Mouse (Mus musculus) heart, adult 2 months (tissue): ENCODE results near the gene Stat4. TPM values are rescaled to one million over a fixed set of nuclear protein-coding genes. Genes with fewer than 3 reads are reported as not detected.

Experiments used
- DNase-seq, 2 experiments: peaks; one replicate each; pipeline ENCODE4 v3.0.0; 2021
- H3K27ac ChIP-seq: fragments of 200-600 bp; 2 replicates; pipeline ENCODE4 v1.8.1; 2022
- H3K27me3 ChIP-seq: fragments of 200-500 bp; 2 replicates; pipeline ENCODE4 v1.6.1; 2012; ENCODE audit warnings: mild to moderate bottlenecking, low read length, inconsistent platforms, mixed read lengths; ENCODE audit not compliant: control insufficient read depth, insufficient read depth
- H3K36me3 ChIP-seq: fragments of 200-500 bp; 2 replicates; pipeline ENCODE4 v1.6.1; 2012; ENCODE audit warnings: low read length, inconsistent platforms; ENCODE audit not compliant: control insufficient read depth, insufficient read depth
- H3K4me1 ChIP-seq: fragments of 200-500 bp; 2 replicates; pipeline ENCODE4 v1.6.1; 2011; ENCODE audit warnings: low read length; ENCODE audit not compliant: control insufficient read depth, insufficient read depth
- H3K4me3 ChIP-seq: fragments of 200-600 bp; 2 replicates; pipeline ENCODE4 v1.8.1; 2022
- H3K79me2 ChIP-seq: fragments of 200-500 bp; replicated peaks from 2 replicates; pipeline ENCODE4 v1.6.1; 2012; ENCODE audit warnings: mild to moderate bottlenecking, inconsistent platforms, low read length, moderate library complexity, mixed read lengths; ENCODE audit not compliant: control insufficient read depth, insufficient read depth
- H3K9ac ChIP-seq: fragments of 200-500 bp; 2 replicates; pipeline ENCODE4 v1.6.1; 2012; ENCODE audit warnings: low read depth, mild to moderate bottlenecking, control low read depth, inconsistent platforms, low read length, mixed read lengths
- CTCF ChIP-seq: fragments of 200-600 bp; IDR thresholded peaks from 2 replicates; pipeline ENCODE4 v1.8.1; 2022; ENCODE audit warnings: antibody characterized with exemption, mild to moderate bottlenecking, moderate library complexity
- EP300 ChIP-seq: fragments of 200-500 bp; IDR thresholded peaks from 2 replicates; pipeline ENCODE4 v1.6.1; 2011; ENCODE audit warnings: low read depth, low read length, control low read depth; ENCODE audit not compliant: insufficient read depth
- POLR2A ChIP-seq: fragments of 200-500 bp; IDR thresholded peaks from 2 replicates; pipeline ENCODE4 v1.6.1; 2011; ENCODE audit warnings: mild to moderate bottlenecking, low read depth, low read length, control low read depth; ENCODE audit not compliant: insufficient read depth
- WGBS: fragments of 180-500 bp; shearing (Covaris S2); methylation state at CpG from one replicate; pipeline ENCODE4 v1.1.7; 2018; 5-methylcytosine and 5-hydroxymethylcytosine counted together
- intact Hi-C: fragments of 180-260 bp; cut with DNase I; formaldehyde crosslinking; loops from one replicate; pipeline ENCODE4 v1.15.1; 2025
- polyA plus RNA-seq: library from polyadenylated mRNA; depleted of rRNA; stranded (reverse); fragments of >200 nt; gene quantifications from 2 replicates; pipeline ENCODE4 v1.2.3, GENCODE M21; 2012
- total RNA-seq, 2 experiments: library from RNA; stranded (reverse); gene quantifications; 2 replicates each; pipeline ENCODE4 v1.2.3; 2021

Gene Stat4
- total and polyA plus RNA-seq, 3 experiments, result 0.45 to 0.68 (median 0.51) TPM

DNA sequence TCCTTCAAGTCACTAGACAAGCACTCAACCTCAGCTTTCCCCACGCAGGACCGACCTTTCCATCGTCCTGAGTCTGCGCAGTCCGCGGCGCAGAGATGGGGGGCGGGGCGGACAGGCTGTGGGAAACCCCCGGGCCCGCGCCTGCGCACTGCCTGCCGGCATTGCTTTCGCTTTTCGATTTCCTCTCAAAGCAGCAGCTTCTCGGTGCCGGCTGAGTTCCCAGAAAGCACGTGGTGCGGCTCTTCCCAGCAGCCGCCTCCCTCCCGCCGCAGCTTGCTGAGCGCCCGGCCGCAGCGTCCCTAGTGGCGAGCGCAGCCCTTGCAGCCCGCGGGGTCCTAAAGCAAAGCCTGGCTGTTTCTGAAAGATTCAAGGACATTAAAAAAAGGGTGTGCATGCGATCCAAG is 126.7 kb downstream of the Stat4 start:
- peak overlapping the region; percentile 80 for H3K9ac ChIP-seq
- peak overlapping the region; percentile 90 for H3K27ac ChIP-seq
- TF ChIP-seq EP300 (peak; percentile 92), POLR2A (peak; percentile 95), CTCF (no peak; the same call in 1 of the 2 replicates)
- H3K27me3 ChIP-seq, result no peaks in the 10 kb centered on the region
- intact Hi-C loops, result loop anchor here (10.0 kb wide), 1 partner anchor 639 kb away; the partner anchor contains the start of gene Nabp1
- DNase-seq, result peak; percentile 98 to 100
- peak overlapping the region; percentile 47 for H3K4me3 ChIP-seq
- peaks cover 3% of the 10 kb centered on the region for H3K4me1 ChIP-seq
- WGBS, result under 1% methylated on average over 32 of the region's 32 CpGs
- H3K79me2 ChIP-seq, result no peaks in the 10 kb centered on the region
- H3K36me3 ChIP-seq, result no peaks in the 10 kb centered on the region; the same call in 1 of the 2 replicates

DNA sequence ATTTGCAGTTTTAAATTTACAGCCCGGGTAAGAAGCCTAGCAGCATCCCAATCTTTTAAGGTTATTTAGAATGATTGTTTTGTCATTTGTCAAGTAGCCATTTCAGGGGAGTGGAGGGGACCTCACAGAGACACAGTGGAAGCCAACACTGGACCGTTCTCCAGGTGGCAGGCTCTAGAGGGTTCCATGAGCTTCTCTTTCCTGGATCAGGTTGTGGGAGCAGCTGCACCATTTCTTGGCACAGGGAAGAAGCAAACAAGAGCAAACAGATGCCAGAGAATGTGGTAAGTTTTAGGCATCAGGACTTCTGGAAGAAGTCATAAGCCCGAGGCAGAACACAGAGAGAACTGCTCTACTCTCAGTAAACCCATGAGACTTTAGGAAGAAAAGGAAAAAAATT is 129.5 kb downstream of the Stat4 start:
- Histone ChIP-seq H3K4me1 (peaks cover 5% of the 10 kb centered on the region), H3K27me3 (no peaks in the 10 kb centered on the region), H3K79me2 (no peaks in the 10 kb centered on the region), H3K9ac (no peak overlapping the region), H3K4me3 (no peak overlapping the region), H3K36me3 (no peaks in the 10 kb centered on the region; the same call in none of the 2 replicates), H3K27ac (peak overlapping the region; percentile 4; the same call in 1 of the 2 replicates)
- TF ChIP-seq POLR2A (no peak), EP300 (no peak), CTCF (no peak)
- intact Hi-C loops, result loop anchor here (10.0 kb wide), 1 partner anchor 642 kb away; the partner anchor contains the start of gene Nabp1
- DNase-seq, result peak in 1 of 2 experiments; percentile 26
- WGBS, result 71% methylated on average over 3 of the region's 3 CpGs

DNA sequence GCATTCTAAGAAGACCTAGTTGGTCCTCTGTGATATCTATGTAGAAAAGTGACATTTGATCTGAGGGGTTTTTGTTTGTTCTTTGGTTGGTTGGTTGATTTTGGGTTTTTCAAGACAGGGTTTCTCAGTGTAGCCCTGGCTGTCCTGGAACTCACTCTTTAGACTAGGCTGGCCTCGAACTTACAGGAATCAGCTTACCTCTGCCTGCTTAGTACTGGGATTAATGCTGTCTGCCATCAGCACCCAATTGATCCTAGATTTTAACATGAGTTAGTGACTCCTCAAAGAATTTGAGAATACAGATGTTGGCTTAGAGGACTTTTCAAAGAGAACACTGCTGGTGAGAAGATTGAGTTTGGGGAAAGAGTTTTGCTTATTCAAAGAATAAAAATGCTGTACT is 130.8 kb downstream of the Stat4 start:
- Histone ChIP-seq H3K27ac (no peak overlapping the region), H3K9ac (no peak overlapping the region), H3K79me2 (no peaks in the 10 kb centered on the region), H3K4me1 (peaks cover 5% of the 10 kb centered on the region), H3K36me3 (no peaks in the 10 kb centered on the region; the same call in 1 of the 2 replicates), H3K27me3 (no peaks in the 10 kb centered on the region), H3K4me3 (no peak overlapping the region)
- WGBS, result 84% methylated on average over 1 of the region's 1 CpGs
- no peak for TF ChIP-seq CTCF
- TF ChIP-seq POLR2A, result no peak
- TF ChIP-seq EP300, result no peak
- no peak for DNase-seq
- intact Hi-C loops, result loop anchor here (10.0 kb wide), 1 partner anchor 643 kb away; the partner anchor contains the start of gene Nabp1

DNA sequence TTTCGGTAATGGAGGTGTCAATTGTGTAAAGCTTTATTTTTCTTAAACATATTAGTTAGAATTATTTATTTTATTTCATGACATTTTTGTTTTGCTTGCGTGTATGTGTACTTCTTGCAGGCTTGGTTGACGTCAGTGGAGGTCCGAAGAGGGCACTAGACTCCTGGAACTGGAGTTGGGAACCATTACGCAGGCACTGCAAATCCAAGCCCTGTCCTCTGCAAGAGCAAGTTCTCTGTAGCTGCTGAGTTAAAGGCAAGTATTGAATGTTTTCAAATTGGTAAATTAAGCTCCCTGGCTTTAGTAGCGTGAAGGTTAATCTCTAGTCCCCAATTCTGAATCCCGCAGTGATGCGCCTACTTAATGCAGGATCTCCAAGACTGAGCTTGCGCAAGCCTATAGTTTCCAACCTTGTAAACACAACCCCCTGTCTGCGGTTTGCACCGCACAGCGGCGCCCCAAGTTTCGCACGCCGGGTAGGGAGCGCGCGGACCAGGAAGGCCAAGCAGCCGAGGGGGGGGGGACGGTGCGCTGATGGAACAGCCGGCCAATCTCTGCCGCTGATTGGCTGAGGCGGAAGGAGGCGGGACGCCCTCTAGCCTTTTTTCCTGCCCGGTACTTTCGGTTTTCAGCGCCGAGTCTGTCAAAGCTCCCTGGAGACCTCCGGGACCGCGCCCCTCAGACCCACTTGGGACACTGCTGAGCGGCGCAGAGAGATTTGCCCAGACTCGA is 132.1 kb downstream of the Stat4 start, which contains the start of gene Stat1:
Gene Stat1 (plus strand): TSS at position 581 of the 732 bp plus-strand sequence.
- WGBS, result 2% methylated on average over 37 of the region's 37 CpGs
- no peaks in the 10 kb centered on the region for H3K79me2 ChIP-seq
- no peaks in the 10 kb centered on the region for H3K27me3 ChIP-seq
- H3K4me1 ChIP-seq, result peaks cover 5% of the 10 kb centered on the region
- TF ChIP-seq POLR2A (peak; percentile 85), CTCF (peak; percentile 44), EP300 (0 out of 2 replicates have a peak, but pooled peaks have one; percentile 69)
- peak within 1 kb of the TSS; percentile 82 for H3K9ac ChIP-seq
- peak within 1 kb of the TSS; percentile 86 for H3K4me3 ChIP-seq
- intact Hi-C loops, result loop anchor here (10.0 kb wide), 1 partner anchor 644 kb away; the partner anchor contains the start of gene Nabp1
- H3K27ac ChIP-seq, result peak within 1 kb of the TSS; percentile 98
- H3K36me3 ChIP-seq, result peaks cover 4% of the 10 kb centered on the region
- peak; percentile 88 to 90 for DNase-seq

DNA sequence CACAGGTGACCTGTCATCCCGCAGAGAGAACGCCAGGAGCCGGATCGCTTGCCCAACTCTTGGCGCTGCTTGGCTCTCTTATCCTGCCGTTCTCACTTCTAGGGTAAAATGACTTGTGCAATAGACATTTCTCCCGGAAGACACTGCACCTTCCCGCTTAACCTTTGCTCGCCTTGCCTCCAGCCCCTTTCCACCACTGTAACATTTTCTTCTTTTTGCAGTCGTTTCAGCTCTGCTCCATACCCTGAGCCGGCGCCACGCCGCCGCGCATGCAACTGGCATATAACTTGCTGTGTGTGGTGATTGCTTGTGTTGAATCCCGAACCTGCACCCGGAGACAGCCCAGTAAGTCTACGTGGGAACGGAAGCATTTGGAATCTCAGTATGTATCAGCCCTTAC is 132.7 kb downstream of the Stat4 start:
- WGBS, result under 1% methylated on average over 20 of the region's 20 CpGs
- no peaks in the 10 kb centered on the region for H3K27me3 ChIP-seq
- H3K36me3 ChIP-seq, result peaks cover 6% of the 10 kb centered on the region
- intact Hi-C loops, result loop anchor here (10.0 kb wide), 1 partner anchor 645 kb away; the partner anchor contains the start of gene Nabp1
- no peak for TF ChIP-seq POLR2A
- TF ChIP-seq CTCF, result no peak
- no peak for TF ChIP-seq EP300
- peak overlapping the region; percentile 98 for H3K27ac ChIP-seq
- peaks cover 5% of the 10 kb centered on the region for H3K4me1 ChIP-seq
- H3K79me2 ChIP-seq, result no peaks in the 10 kb centered on the region
- peak overlapping the region; percentile 81 for H3K9ac ChIP-seq
- peak overlapping the region; percentile 86 for H3K4me3 ChIP-seq
- no peak for DNase-seq

DNA sequence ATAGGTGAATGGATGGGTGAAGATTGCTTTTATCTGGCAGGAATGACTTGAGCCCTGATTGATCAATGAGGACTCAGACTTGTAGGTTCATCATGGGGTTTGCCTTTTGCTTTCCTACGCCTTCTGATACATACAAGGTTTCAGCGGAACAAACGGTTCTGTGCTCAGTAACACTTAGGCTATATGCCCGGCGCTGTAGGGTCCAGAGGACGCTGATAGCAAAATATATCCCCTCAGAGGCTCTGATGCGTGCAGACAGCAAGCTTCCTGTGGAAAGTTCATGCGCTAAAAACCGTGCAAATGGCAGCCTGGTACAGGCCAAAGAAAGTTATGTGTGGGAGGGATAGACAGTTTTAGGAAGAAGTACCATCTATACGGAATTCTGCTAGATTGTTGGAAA is 133.2 kb downstream of the Stat4 start:
- Histone ChIP-seq H3K27me3 (no peaks in the 10 kb centered on the region), H3K79me2 (no peaks in the 10 kb centered on the region), H3K36me3 (peaks cover 6% of the 10 kb centered on the region), H3K4me1 (peaks cover 5% of the 10 kb centered on the region), H3K4me3 (peak overlapping the region; percentile 86), H3K9ac (peak overlapping the region; percentile 45), H3K27ac (peak overlapping the region; percentile 98)
- 23% methylated on average over 10 of the region's 10 CpGs for WGBS
- no peak for DNase-seq
- TF ChIP-seq EP300 (no peak), POLR2A (no peak)
- intact Hi-C loops, result no loop called here
